Mouse (Mus musculus) ZHBTc4 (cell line): Measurements from ENCODE around the gene Tbc1d20.
A peak's percentile ranks its signal among the peaks of the same experiment; 100 is the strongest.

Experiments used
- DNase-seq: peaks from one replicate; pipeline ENCODE4 v3.0.0-alpha.2; 2011; ENCODE audit warnings: low read depth, low spot score

Gene Tbc1d20

GRCm38 (mm10) chr2:152358977-152359376, 65.3 kb downstream of the Tbc1d20 start:
- DNase-seq, result peak; percentile 74

- no peak for DNase-seq
These were observed 66.0 kb downstream of the Tbc1d20 start for GRCm38 (mm10) chr2:152359616-152360015.

- no peak for DNase-seq
These were observed 66.7 kb downstream of the Tbc1d20 start for GRCm38 (mm10) chr2:152360271-152360775.

- no peak for DNase-seq
These were observed 67.6 kb downstream of the Tbc1d20 start for GRCm38 (mm10) chr2:152361193-152361592.
